Mouse (Mus musculus): Measurements from ENCODE around the gene Isl2.
A peak's percentile ranks its signal among the peaks of the same experiment; 100 is the strongest.

Isl2 gene

DNA sequence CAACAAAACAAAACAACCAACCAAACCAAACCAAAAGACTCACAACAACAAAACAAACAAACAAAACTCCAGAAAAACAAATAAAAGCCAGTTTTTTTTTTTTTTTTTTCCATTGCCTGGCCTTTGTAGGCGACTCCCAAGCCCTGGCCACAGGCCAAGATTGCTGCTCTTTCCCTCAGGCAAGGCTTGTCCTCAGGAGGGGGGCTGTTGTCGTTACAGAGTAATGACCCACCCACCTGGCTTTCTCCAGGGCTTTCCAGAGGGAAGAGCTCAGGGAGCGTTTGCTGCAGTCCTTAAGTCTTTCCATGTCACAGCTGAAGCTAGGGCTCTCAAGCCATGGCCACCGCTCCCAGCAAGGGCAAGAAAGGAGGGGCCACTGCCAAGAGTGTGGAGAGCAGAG, at the start of gene Isl2:
Gene Isl2, plus strand, starts transcription at position 296 of the 400 bp plus-strand sequence.
- DNase-seq = no peak

GRCm38 (mm10) chr9:55507922-55508321, 30.6 kb upstream of the Isl2 start:
- DNase-seq = peak; percentile 53

DNA sequence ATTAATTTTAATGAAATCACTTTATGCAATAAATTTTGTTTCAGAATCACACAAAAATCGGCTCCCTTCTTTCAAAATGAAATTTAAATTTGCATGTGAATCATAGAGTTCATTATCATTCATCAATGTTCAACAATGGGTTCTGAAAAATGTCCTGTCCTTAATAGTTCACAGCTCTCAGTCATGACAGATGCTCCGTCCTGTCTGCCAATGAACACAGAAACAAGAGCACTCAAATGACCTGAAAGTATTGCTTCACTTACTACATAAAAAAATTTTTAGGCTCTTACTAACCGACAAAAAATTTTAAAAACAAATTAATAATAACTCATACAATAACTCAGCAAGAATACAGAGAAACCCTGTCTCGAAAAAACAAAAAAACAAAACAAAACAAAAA, 29.8 kb upstream of the Isl2 start:
- no peak for DNase-seq

GRCm38 (mm10) chr9:55509731-55510130, 28.7 kb upstream of the Isl2 start:
- DNase-seq = no peak

- DNase-seq = no peak
Measured at GRCm38 (mm10) chr9:55510651-55511235, 27.7 kb upstream of the Isl2 start.

DNA sequence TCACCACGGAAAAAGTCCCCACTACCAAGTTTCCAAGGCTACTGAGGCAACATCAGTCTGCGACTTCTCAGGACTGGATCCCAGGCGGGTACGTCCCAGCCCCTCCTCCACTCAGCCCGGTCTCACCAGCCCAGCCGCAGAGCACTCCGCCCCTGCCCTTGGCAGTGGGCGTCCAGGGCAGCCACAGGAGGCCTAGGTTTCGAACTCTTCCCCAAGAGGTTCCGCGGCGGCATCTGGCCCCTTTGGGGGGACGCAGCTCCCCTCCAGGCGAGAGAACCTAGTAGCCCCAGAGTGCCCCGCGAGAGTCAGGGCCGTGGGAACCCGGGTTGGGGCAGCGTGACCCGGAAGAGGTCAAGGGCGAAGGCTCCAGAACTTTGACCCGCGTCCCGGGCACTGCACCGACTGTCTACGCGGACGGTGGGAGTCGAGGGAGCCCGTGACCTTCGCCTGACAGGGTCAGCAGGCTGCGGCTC, 26.9 kb upstream of the Isl2 start:
- DNase-seq = peak; percentile 59

GRCm38 (mm10) chr9:55512027-55512543, 26.4 kb upstream of the Isl2 start, which contains the start of gene Etfa:
Etfa (minus strand) TSS chr9:55512243.
- DNase-seq = peak; percentile 95

- no peak for DNase-seq
Measured at GRCm38 (mm10) chr9:55525716-55526115, 12.8 kb upstream of the Isl2 start.

DNA sequence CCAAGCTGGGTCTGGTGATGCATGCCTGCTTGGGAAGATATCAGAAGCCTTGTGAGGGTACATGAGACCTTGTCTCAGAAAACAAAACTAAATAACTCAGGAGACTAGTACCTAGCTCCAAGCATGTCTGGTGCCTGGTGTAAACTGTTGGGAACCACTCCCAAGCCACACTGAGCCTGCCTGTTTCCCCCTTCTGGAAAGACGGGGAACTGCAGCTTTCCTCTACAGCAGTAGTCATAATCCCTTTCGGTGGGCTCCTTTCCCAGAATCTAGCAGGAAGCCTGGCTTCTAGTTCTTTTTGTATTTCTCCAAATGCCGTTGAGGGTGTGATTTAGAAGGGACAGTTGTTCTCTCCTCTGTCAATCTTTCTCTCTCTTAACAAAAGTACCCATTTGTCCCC, 2.6 kb upstream of the Isl2 start:
- peak; percentile 77 for DNase-seq

DNA sequence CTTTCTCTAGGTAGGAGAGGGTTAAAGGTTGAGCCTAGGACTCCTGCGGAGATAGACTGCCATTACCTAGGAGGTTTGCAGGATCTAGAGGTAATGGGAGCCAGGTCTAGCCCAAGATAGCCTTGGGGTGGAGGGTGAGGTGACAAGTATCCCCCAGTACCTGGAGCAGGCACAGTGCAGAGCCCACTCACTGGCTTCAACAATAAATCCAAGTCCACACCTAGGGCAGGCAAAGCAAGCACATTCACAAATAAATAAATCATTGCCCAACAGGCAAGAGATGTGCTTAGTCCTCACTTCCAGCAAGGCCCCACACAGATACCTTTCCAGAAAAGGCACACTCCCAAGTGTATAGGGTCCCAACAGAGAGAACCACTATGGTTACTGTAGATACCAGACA, 534 bp downstream of the Isl2 start:
- no peak for DNase-seq

DNA sequence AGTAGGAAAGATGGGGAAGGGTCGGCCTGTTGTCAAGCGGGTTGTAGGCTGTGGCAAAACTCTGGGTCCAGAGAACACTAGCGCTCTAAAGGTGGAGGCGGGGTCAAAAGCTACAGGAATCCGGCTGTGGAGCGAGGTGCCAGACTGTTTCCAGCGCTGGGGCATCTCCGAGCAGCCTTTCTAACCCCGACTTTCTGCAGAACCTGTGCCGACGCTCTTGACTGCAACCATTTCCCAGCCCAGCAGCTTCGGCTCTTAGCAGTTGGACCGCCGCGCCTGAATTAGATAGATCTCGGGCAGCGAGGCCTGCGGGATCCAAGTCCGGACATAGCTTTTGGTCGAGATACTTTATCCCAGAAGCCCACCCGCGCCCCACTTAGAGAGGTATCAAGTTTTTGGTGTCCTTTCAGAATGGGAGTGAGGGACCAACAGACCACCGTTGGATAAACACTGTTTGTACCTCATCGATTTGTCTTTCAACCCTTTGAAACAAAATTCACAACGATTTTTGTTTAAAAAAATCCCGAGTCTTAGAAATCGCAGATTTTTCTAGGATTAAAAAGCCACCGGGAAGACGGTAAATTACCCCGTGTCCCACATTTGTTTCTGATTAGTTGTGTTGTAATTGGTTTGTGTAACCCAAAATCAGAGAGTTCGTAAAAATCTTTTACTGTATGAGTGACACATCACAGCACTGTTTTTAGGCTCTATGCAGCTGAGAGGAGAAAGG, 1.4 kb downstream of the Isl2 start:
- DNase-seq = no peak

GRCm38 (mm10) chr9:55540391-55540770, 1.9 kb downstream of the Isl2 start:
- DNase-seq = no peak

DNA sequence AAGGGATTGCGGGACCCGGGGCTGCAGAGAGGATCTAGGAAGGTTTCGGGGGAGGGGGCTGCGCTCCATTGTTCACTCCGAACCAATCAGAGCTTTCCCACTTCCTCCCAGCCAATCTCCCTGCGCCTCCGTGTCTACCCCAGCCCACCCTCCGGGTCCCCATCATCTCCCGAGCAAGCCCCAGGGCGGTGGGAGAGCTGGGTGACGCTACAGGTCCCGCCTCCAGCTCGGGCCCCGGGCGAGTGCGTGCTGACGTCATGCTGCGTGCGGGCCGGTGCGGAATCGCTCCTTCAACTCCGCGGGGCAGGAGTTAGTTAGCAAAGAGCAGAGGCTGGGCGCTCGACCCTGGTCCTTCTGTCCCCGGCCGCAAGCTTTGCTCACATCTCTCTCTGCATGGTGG, 2.4 kb downstream of the Isl2 start:
- no peak for DNase-seq

- DNase-seq = no peak
Measured at GRCm38 (mm10) chr9:55541681-55542365, 3.4 kb downstream of the Isl2 start.

- no peak for DNase-seq
Measured at GRCm38 (mm10) chr9:55542366-55543325, 4.2 kb downstream of the Isl2 start.

DNA sequence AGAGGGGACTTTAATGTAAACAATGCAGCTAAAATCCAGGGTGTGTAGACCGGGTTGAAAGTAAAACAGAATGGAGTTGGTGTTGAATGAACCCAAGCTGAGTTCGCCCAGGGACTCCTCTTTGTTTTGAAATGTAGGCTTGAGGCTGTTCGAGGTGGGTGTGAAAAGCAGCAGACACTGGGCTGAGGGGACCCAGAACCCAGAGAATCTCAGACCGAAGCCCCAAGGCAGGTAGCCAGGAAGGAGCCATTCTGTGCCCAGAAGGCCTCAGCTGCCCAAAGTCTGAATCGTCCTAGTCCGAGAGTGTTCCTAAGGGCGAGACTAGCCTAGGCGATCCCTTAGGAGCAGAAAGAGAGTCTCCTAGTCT, 4.8 kb downstream of the Isl2 start:
- no peak for DNase-seq

DNA sequence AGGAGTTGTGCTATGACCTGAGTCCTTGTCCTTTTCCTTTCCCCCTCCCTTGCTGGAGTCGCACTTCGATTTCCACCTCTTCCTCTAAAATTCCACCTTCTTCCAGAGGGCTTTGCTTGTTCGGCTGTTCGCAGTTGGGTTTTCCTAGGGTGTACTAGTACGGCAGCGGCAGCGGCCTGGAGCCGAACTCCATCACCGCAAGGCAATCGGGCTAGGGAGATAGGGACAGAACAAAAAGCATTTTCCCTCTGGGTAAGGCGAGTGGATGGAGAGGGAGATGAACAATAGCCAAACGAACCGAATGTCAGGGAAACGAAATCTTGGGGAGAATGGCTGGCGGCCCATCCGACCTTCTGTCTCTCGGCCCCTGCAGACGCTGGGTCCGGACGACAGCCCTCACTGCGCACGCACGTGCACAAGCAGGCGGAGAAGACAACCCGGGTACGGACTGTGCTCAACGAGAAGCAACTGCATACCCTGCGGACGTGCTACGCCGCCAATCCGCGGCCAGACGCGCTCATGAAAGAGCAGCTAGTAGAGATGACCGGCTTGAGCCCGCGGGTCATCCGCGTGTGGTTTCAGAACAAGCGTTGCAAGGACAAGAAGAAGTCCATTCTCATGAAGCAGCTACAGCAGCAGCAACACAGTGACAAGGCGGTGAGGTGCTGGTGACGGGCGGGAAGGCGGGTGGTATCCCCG, 5.4 kb downstream of the Isl2 start:
- peak; percentile 35 for DNase-seq

DNA sequence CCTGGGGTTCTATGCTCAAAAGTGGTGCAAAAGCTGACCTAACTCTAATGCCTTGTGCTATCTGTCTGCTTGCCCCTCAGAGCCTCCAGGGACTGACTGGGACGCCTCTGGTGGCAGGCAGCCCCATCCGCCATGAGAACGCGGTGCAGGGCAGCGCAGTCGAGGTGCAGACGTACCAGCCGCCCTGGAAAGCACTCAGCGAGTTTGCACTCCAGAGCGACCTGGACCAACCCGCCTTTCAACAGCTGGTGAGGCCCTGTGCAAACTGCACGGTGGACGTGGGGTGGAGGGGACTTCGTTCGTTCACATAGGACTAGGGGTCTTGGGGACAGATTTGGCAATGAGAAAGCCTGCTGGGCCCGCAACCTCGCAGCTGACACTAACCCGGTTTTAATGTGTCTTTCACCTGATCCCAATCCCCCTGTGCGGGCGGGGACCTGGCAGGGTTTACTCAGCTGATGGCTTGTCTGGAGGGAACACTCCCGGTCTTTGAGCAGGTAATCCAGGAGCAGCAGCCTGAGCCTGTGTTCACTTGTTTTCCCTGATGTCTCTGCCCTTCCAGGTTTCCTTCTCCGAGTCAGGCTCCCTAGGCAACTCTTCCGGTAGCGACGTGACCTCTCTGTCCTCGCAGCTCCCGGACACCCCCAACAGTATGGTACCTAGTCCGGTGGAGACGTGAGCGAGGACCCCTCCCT, 6.5 kb downstream of the Isl2 start:
- DNase-seq = peak; percentile 28

- DNase-seq = no peak
Measured at GRCm38 (mm10) chr9:55545556-55546175, 7.2 kb downstream of the Isl2 start.

DNA sequence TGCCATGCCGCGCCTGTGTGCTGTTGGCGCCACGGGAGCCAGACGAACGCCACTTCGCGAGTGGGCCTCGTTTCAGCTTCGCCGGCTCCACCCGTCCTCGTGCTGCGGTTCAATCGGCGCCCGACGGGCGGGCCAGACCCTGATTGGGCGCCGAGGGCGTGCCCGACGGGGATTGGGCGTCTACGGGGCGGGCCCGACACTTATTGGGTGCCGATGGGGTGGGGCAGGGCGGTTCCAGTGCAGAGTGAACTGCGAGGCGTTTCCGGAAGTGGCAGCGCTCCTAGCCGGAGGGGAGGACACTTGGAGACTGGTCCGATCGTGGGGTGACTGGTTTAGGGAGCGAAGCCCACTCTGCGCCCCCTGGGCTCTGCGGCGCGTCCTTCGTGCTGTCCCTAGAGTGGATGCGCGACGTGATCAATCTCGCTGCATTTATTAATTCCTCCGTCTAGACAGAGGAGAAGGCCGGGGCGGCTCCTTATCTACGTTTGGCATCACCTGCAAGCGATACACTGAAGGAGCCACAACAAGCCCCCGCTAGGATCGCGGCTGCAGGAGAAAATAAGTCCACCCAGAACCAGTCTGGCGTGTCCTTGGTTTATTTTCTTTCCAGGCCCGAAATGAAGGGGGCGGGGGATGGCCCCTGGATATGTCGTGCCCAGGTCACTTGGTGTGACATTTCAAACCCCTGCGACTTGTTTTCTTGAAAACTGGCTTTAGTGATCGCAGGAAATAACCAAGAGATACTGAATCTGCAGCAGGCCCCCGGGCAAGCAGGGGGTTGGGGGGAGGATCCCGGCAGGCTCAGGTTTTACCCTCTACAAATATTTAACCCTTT, 7.9 kb downstream of the Isl2 start:
- DNase-seq = no peak

All from lung, postnatal 14 days (tissue).